Mouse (Mus musculus): ENCODE measurements at regions not wholly inside any gene's neighbourhood (a gene's known extent, or its start where the extent isn't known, plus 50 kb on each side); places are given as distances from the start of the nearest gene placed in this dataset.

GRCm38 (mm10) chr1:107941601-107942270 lies 351.9 kb downstream of the Serpinb8 start:
- no peak for TF ChIP-seq CTCF (IDR thresholded peaks at IDR 0.05; ENCODE audit: low read depth, low read length)
- no peak for TF ChIP-seq POLR2A (IDR thresholded peaks at IDR 0.05; ENCODE audit: borderline replicate concordance, low read depth, low read length)

All from bone marrow macrophage, adult 2 months (primary cell).